Mouse (Mus musculus): ENCODE measurements at regions not wholly inside any gene's neighbourhood (a gene's known extent, or its start where the extent isn't known, plus 50 kb on each side); places are given as distances from the start of the nearest gene placed in this dataset.

DNA sequence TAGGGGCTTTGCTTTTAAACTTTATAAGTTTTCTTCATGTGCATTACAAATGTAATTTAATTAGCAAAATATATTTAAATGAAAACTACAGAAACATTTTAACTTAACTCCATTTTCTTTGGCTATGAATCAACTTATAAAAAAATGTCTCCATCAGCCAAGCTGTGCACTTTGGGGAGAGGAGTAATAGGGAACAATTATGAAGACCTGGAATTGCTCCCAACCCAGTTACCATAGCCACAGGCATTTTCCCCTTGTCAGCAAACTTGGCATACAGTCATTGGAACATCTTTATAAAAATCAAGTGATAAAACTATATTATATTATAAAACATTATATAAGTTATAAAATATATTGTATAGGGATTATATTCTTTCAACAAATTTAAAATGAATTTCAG, 65.0 kb downstream of the Atxn7l3b start:
- no peak for DNase-seq (ENCODE audit: low spot score)

DNA sequence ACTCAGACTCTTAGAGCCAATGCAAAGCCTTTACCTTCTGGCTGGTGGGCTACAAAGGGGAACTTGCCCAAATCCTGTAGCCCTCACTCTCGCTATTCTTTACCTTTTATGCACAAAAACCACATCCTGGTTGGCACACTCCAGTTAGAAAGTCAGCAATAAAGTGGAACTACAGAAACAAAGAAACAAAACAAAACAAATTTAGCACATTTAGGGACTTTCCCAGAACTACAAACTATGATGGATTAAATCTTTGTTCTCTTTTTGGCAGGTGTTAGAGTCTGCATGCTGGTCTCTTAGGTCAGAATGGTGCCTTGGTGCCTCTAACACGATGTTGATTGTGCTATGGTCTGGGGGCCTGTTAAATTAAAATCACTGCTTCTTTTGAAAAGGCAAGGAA, 65.4 kb downstream of the Atxn7l3b start:
- no peak for DNase-seq (ENCODE audit: low spot score)

DNA sequence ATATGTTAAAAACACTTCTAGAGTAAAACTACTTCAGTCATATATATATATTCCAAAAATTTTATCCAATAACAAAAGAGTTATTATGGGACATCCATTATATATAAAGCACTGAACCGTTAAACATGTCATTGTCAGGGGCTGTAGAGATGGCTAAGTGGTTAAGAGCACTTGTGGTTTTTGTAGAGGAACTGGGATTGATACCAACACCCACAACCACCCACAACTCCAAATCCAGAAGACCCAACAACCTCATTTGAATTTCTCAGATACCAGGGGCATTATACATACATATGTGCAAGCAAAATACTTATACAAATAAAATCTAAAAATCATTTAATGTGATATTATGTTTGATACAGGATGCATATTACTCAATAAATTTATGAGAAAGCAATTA, 76.8 kb downstream of the Atxn7l3b start:
- DNase-seq (ENCODE audit: low spot score) = no peak

DNA sequence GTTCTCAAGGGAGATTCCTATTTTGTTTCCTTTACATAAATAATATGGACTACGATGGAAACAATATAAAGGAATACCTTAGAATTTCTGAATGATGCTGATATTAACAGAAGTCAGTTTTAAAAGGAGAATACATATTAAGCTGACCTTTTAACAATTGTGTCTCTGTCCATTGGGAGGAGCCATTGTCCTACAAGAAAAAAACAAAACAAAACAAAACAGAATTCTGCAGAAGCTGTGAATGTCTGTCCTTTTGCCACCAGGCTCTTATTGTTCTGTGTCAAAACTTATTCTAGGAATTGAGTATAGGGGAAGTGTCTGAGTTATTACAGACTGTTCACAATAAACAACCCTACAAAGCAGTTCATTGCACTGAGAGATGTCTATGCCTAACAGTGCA, 82.6 kb downstream of the Atxn7l3b start:
- DNase-seq (ENCODE audit: low spot score) = peak; percentile 59

DNA sequence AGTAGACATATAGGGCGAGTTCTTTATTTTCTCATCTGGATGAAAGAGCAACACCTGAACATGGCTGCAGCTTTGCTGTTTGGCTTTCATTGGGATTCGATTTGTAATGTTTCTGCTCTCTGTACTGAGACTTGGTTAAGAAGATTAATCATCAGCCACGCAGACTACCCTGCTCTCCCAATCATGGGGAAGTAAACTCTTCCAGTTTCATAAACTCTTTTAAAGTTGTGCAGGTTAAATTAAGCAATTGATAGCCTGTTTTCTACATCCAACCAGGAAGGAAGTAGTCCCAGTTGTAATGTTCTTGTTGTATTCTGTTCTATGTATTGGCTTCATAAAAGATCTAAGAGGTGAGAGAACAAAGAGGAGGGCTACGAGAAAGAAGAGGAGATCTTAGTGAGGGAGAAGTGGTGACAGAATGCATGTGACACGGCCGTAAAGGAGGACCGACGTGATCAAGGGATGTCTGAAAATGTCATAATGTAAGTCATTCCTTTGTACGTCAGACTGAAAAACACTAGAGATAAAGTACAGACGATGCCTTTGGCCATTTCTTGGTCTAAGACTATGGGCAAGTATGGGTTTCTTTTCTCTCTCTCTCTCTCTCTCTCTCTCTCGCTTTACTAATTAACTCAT, 91.3 kb downstream of the Atxn7l3b start:
- DNase-seq (ENCODE audit: low spot score) = no peak

DNA sequence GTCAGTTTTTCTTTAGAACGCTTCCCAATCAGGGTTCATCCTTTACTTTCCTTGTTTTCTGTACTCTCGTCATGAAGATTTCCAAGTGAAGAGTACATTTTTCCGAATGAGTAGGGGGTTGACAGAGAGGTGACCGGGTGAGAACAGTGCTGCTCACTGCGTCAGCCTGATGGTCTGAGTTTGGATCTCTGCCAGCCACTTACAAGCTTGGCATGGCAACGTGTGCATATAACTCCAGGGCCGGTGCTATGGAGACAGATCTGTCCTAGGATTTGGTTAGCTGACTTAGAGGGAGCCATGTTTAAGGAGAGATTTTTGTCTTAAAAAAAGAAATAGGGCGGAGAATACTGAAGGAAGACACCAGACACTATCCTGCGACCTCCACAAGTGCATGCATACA, 92.8 kb downstream of the Atxn7l3b start:
- no peak for DNase-seq (ENCODE audit: low spot score)

DNA sequence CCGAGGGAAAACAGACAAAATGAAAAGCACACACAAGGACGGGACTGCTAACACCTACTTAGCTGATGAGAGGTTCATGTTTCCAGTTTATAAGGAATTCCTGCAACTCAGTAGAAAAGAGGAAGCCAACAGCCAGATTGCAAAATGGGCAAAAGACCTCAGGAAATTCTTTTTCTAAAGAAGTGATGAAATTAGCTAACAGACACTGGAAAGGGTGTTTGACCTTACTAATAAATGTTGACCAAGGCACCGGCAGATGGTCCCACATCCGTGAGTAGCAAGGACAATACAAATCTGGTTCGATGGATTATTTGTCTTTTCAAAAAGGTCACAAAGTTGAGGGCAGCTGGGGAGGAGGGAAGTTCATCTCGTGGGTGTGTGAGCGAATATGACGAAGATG, 93.3 kb downstream of the Atxn7l3b start:
- DNase-seq (ENCODE audit: low spot score) = no peak

DNA sequence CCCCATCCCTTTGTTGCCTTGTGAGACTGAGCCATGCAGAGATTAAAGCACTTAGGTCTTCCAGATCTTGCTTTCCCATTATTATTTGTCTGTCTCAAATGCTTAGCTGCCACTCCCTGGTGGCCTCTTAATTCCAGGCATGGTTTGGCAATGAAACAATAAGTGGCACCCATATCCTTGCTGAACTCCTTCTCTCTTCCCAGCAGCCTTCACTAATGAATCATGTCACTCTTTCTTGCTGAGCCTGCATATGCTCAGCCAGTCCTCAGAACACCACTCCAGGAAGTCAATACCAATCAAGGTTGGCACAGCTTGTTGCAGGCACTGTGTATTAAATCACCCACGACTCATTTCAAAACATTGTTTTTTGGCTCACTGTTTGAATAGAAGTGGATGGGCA, 118.6 kb downstream of the Atxn7l3b start:
- peak; percentile 9 for DNase-seq (ENCODE audit: low spot score)

DNA sequence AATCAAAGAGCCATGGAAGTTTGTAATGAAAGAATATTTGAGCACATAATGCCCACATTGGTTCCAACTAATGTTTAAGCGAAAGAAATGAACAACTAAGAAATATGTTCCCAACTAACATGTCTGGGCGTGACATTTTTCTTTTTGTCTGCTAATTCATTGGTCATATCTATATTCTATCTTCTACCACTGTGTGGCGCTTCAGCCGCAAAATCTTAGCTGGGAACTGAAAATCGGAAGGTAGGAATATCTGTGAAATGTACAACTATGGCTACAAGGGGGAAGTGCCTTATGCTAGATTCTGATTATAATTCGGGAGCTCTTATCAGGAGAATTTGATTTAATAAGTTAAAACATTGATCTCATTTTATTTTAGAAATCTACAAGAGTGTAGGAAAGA, 125.2 kb downstream of the Atxn7l3b start:
- peak; percentile 31 for DNase-seq (ENCODE audit: low spot score)

DNA sequence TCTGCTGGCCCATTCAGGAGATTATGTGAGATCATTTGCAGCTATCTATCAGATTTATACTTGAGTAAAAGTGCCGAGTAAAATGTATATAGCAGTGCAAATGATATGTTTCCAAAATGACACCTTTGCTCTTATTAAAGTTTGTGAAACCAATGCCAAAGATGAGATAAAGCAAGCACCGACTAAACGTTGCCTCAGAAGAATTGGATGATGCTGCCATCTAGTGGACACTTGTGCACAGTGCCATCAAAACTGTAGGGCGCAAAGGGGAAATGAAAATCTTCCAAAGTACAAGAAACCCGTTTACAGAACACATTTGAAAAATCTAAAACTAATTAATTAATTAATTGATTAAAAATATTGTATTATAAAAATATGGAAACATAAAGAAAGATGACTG, 127.2 kb downstream of the Atxn7l3b start:
- peak; percentile 79 for DNase-seq (ENCODE audit: low spot score)

DNA sequence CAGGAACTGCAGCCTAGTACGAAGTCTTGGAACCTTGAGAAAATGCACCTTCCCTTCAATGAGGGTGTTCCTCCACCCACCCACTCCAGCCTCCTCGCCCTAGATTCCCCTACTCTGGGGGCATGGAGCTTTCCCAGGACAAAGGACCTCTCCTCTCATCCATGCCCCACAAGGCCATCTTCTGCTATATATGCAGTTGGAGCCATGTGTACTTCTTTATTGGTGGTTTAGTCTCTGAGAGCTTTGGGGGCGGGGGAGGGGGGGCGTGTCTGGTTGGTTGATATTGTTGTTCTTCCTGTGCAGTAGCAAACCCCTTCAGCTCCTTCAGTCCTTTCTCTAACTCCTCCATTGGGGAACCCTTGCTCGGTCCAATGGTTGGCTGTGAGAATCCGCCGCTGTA, 130.2 kb downstream of the Atxn7l3b start:
- no peak for DNase-seq (ENCODE audit: low spot score)

DNA sequence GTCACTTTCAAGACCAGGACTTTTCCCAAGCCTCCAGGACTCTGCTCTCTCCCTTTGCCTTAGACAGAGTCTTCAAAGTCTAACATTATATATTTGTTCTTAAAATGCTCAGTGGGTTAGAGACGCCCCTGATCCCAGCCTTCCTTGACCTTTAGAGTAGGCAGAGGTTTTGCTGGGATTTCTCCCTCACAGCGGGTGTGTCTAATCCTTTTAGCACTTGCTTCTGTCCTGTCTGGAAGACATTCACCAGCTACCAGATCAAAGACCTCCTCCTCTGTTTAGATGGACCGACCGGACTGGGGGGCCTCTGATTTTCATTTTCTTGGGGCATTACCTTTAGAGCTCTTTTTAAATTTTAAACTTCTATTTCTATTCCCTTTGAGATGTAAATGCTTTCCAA, 130.7 kb downstream of the Atxn7l3b start:
- no peak for DNase-seq (ENCODE audit: low spot score)

DNA sequence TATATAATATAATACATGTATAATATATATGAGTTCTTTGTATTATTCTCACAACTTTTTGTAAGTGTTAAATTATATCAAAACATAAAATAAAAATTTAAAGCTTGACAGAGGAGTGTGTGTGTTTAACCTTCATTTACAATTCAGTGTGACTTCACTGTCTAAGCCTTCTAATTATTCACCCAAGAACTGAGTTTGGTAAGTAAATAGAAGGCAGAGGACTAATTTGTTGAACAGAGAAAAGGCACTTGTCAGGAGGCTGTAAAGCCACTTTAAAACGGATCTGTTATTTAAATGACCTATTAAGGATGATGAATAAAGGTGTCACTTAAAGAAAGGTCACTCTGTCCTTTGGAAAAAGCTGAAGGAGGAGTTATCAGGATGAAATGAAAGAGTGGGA, 132.9 kb downstream of the Atxn7l3b start:
- DNase-seq (ENCODE audit: low spot score) = no peak

DNA sequence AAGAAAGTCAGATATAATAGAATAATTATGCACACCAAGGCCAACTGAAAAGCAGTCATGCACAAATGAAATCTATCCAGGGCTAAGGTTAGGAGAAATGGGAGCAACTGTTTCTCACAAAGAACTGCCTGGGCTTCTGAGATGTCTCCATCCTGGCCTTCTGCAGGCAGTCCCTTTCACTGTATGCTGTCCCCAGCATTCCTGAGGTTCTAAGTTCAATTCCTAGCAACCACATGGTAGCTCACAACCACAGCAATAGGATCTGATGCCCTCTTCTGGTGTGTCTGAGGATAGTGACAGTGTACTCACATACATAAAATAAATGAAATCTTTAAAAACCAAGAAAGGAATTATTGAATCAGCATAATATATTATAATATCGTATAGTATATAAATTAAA, 133.3 kb downstream of the Atxn7l3b start:
- no peak for DNase-seq (ENCODE audit: low spot score)

DNA sequence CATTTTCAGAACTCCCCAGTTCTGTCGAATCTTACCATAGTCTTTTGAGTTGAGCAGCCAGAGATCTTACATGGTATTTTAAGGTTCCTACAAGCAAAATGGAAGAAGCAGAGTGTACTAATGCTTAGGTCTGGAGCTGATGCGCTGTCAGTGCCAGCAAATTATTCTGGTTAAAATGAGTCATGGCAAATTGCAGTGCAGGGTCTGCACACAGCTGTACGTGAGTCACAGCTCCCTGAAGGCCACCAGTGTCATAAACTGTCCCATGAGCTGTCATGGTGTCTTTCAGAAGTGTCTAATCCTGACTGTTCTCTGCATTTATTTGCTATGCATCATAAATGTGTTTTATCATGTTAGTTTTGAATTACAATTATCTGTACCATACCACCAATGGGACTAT, 140.6 kb downstream of the Atxn7l3b start:
- DNase-seq (ENCODE audit: low spot score) = no peak

DNA sequence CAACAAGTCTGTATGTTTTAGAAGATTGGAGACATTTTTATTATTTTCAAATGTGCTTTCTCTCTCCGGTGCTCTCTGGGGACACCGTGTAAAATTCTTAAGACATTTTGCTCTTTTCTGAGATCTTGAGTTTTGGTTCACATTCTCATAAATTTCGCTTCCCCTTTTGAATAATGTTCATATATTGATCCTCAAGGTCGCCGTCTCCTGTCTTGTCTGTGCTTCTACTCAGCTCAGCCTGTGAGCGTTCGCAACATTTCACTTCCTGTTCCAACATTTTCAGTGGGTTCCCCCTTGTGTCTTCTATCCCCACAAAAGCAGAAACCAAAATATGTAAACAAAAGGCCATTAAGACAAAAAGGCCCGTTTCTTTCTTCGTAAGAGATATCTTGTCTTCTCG, 154.5 kb downstream of the Atxn7l3b start:
- DNase-seq (ENCODE audit: low spot score) = no peak

DNA sequence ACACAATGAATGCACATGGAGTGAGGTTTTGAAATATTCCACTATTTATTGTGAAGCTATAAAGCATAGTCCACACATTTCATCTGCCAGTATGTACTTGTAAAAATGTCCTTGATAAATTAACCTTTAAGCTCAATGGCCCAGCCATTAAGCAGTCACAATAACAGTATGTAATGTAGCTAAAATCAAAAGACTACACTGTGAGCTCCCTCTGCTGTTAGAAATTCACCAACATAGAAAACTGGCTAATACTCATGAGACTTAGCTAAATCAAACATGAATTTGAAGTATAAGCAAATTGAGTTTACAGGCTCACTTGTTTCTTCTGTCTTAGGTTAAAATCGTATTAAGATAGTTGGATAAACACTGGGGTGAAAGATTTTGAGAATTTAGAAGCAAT, 182.1 kb downstream of the Atxn7l3b start:
- peak; percentile 71 for DNase-seq (ENCODE audit: low spot score)

DNA sequence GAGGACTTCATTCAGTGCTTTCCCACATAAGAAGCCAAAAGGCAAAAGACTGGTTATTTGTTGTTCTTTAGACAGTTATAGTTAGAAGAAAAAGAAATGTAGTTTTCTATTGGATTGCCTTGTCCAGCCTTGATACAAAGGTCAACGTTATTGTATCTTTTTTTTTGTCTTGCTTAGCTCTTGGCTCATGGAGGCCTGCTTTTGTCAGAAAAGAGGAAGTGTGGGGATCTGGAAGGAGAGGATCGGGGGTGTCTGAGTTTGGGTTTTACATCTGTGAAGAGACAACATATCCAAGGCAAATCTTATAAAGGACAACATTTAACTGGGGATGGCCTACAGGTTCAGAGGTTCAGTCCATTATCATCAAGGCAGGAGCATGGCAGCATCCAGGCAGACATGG, 185.3 kb downstream of the Atxn7l3b start:
- DNase-seq (ENCODE audit: low spot score) = no peak

DNA sequence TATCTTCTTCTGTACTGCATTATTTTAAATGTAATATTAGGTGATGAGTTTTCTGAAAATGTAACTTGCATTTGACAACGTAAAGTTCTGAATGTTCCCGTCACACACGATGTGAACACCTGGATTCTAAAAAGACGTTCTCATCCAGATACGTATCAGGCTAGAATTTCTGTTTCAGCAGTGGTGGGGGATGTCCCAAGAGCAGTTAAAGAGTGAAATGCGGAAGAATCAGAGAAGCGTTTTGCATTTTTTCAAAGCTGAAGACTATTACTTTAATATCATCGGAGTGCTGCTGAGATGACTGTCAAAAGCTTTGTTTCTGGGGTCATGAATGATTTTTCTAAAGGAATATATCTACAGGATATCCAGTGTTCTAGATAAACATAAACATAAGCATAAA, 186.7 kb downstream of the Atxn7l3b start:
- no peak for DNase-seq (ENCODE audit: low spot score)

All from adipocyte (in vitro differentiated cells).